Mouse (Mus musculus) olfactory bulb, adult 2 months (tissue): Measurements from ENCODE around the gene Ubl5.

Experiments used
- CTCF ChIP-seq: fragments of 200-500 bp; IDR thresholded peaks from 2 replicates; pipeline ENCODE4 v1.5.1; 2012; ENCODE audit warnings: low read depth, mild to moderate bottlenecking, low read length, moderate library complexity; ENCODE audit not compliant: insufficient read depth
- POLR2A ChIP-seq: fragments of 200-500 bp; IDR thresholded peaks from 2 replicates; pipeline ENCODE4 v1.6.1; 2012; ENCODE audit warnings: mild to moderate bottlenecking, low read depth, low read length, moderate library complexity; ENCODE audit not compliant: insufficient read depth

DNA sequence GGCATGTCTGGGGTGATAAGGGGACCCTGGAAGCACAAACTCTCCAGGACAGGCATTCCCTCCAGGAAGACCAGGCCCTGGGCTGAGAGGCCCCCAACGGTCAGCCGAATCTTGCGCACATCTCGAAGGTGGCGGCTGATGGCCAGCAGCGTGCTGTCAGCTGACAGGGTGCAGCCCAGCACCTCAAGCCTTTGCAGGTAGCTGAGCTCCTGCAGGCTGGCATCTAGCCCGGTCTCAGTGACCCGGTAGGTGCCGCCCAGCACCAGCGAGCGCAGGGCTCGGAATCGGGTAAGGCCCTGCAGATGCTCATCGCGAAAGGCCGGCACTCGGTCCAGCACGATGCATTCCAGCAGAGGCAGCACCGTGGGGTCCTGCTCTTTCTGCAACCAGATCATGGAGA, 4.1 kb upstream of the Ubl5 start:
- TF ChIP-seq CTCF, result no peak
- no peak for TF ChIP-seq POLR2A
